Mouse (Mus musculus): ENCODE results near the gene Scrn3.

DNA sequence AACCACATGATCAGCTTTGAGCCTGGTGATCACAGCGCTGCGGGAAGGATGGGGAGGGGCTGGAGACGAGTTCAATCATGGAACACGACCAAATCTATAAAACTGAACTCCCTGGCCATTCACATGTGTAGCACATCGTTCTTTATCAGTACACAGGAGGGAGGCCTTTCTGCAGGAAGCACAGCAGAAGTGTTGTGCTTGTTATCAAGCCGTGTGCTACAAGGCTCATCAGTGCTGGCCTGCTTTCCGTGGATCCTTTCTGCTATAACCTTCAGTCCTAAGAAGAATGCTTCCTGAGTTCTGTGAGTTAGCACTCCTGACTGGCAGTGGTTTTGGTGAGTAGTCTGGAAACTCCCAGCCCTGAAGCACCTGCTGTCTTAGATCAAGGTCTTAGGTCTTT, 17.4 kb upstream of the Scrn3 start:
- TF ChIP-seq POLR2A (IDR thresholded peaks at IDR 0.05; ENCODE audit: low read depth, low read length) (no peak), CTCF (IDR thresholded peaks at IDR 0.05; ENCODE audit: extremely low read depth, insufficient read depth, insufficient read length, insufficient replicate concordance) (no peak)

Data from spleen, adult 2 months (tissue).